Mouse (Mus musculus): ENCODE data around the gene Sh3glb1.
A peak's percentile ranks its signal among the peaks of the same experiment; 100 is the strongest.
"Not testable (repeated sequence)": the region's sequence is repeated elsewhere in the genome, so short reads cannot be mapped to it uniquely, and the experiment has no call there.

Sh3glb1 gene

GRCm38 (mm10) chr3:144719901-144720747 is at the start of gene Sh3glb1:
Gene Sh3glb1, minus strand, starts transcription at chr3:144720335.
- peak; percentile 97 for DNase-seq

GRCm38 (mm10) chr3:144765161-144765560 is 45.0 kb upstream of the Sh3glb1 start:
- DNase-seq = no peak

- DNase-seq = no peak
These were observed 41.3 kb upstream of the Sh3glb1 start for GRCm38 (mm10) chr3:144761454-144761853.

GRCm38 (mm10) chr3:144760592-144761309 is 40.6 kb upstream of the Sh3glb1 start, which contains the start of gene Clca3a1:
Gene Clca3a1, minus strand, starts transcription at chr3:144760977.
- DNase-seq = no peak

GRCm38 (mm10) chr3:144759719-144760118 is 39.6 kb upstream of the Sh3glb1 start:
- DNase-seq = no peak

GRCm38 (mm10) chr3:144756103-144756502 is 36.0 kb upstream of the Sh3glb1 start:
- DNase-seq = not testable (repeated sequence)

- no peak for DNase-seq
These were observed 33.0 kb upstream of the Sh3glb1 start for GRCm38 (mm10) chr3:144753120-144753519.

- DNase-seq = not testable (repeated sequence)
These were observed 29.2 kb upstream of the Sh3glb1 start for GRCm38 (mm10) chr3:144749062-144749963.

- DNase-seq = not testable (repeated sequence)
These were observed 27.6 kb upstream of the Sh3glb1 start for GRCm38 (mm10) chr3:144747706-144748105.

- DNase-seq = not testable (repeated sequence)
These were observed 18.3 kb upstream of the Sh3glb1 start for GRCm38 (mm10) chr3:144738396-144738795.

GRCm38 (mm10) chr3:144736831-144737230 is 16.7 kb upstream of the Sh3glb1 start:
- peak; percentile 21 for DNase-seq

GRCm38 (mm10) chr3:144723455-144723854 is 3.3 kb upstream of the Sh3glb1 start:
- peak; percentile 49 for DNase-seq

- not testable (repeated sequence) for DNase-seq
These were observed 2.4 kb upstream of the Sh3glb1 start for GRCm38 (mm10) chr3:144722566-144722965.

- DNase-seq = no peak
These were observed 1.7 kb upstream of the Sh3glb1 start for GRCm38 (mm10) chr3:144721860-144722256.

GRCm38 (mm10) chr3:144721077-144721859 is 1.1 kb upstream of the Sh3glb1 start:
- no peak for DNase-seq

GRCm38 (mm10) chr3:144719088-144719900 is 841 bp downstream of the Sh3glb1 start:
- DNase-seq = peak; percentile 56

- no peak for DNase-seq
These were observed 1.4 kb downstream of the Sh3glb1 start for GRCm38 (mm10) chr3:144718706-144719087.

- DNase-seq = peak; percentile 12
These were observed 2.3 kb downstream of the Sh3glb1 start for GRCm38 (mm10) chr3:144717835-144718234.

GRCm38 (mm10) chr3:144717121-144717520 is 3.0 kb downstream of the Sh3glb1 start:
- DNase-seq = no peak

GRCm38 (mm10) chr3:144715901-144716300 is 4.2 kb downstream of the Sh3glb1 start:
- DNase-seq = no peak

- DNase-seq = no peak
These were observed 5.1 kb downstream of the Sh3glb1 start for GRCm38 (mm10) chr3:144715033-144715432.
